Mouse (Mus musculus): ENCODE measurements around the gene Clec2g.
"Not testable (repeated sequence)": the region's sequence is repeated elsewhere in the genome, so short reads cannot be mapped to it uniquely, and the experiment has no call there.

The Clec2g gene

DNA sequence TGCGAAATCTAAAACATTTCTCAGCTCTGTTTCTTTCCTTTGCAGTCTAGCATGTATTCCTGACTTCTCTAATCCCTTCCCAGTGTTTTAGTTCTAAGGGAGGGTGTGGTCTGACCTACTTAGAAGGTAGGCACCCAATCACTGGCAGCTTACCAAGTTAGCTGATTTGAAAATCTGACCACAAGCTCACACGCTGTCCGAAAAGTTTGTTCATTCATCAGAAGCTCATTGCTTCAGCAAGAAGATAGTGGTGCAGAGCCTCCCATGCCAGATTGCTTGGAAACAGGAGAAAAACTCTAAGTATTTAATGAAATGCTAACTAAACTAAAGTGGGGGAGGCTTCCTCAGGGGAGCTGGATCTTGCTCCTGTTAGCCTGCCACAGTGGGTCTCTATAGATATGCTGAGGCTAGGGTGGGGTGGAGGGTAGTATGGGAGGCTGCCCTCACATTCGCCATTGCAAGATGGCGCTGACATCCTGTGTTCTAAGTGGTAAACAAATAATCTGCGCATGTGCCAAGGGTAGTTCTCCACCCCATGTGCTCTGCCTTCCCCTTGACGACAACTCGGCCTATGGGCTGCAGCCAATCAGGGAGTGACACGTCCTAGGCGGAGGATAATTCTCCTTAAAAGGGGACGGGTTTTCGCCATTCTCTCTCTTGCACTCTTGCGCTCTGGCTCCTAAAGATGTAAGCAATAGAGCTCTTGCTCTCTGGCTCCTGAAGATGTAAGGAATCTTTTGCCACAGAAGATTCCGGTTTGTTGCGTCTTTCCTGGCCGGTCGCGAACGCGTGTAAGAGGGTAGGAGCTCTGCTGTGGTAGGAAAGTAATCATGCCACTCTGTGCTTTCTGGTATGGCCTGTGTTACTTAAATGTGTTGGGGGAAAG, 36.6 kb downstream of the Clec2g start:
- in situ Hi-C loops (cut with MboI; ENCODE audit: unreplicated experiment in 2 of 2) = not testable (repeated sequence)

GRCm38 (mm10) chr6:128971394-128972039, 37.3 kb downstream of the Clec2g start:
- in situ Hi-C loops (cut with MboI; ENCODE audit: unreplicated experiment in 2 of 2) = no loop called here

DNA sequence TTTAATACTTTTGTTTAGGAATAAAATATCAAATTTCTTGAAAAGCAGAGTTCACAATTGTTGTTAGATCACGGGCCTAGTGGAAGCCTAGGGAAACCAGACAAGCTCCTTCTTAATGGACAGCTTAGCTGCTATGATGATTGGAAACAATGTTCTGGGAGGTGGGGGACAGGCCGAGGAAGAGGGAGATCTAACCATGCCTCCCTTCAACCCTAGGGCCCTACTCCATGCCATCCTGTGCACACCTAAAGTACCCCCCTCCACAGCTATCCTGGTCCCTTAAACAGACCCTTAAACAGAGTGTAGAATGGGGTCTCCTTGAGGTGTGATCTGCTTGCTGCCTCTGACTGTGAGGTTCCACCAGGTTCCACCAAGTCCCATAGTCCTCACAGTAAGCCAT, 38.0 kb downstream of the Clec2g start:
- in situ Hi-C loops (cut with MboI; ENCODE audit: unreplicated experiment in 2 of 2) = no loop called here

- in situ Hi-C loops (cut with MboI; ENCODE audit: unreplicated experiment in 2 of 2) = no loop called here
Measured at GRCm38 (mm10) chr6:128972687-128973438, 38.7 kb downstream of the Clec2g start.

GRCm38 (mm10) chr6:128973439-128973697, 39.2 kb downstream of the Clec2g start:
- in situ Hi-C loops (cut with MboI; ENCODE audit: unreplicated experiment in 2 of 2) = no loop called here

GRCm38 (mm10) chr6:128974850-128975249, 40.7 kb downstream of the Clec2g start:
- in situ Hi-C loops (cut with MboI; ENCODE audit: unreplicated experiment in 2 of 2) = not testable (repeated sequence)

DNA sequence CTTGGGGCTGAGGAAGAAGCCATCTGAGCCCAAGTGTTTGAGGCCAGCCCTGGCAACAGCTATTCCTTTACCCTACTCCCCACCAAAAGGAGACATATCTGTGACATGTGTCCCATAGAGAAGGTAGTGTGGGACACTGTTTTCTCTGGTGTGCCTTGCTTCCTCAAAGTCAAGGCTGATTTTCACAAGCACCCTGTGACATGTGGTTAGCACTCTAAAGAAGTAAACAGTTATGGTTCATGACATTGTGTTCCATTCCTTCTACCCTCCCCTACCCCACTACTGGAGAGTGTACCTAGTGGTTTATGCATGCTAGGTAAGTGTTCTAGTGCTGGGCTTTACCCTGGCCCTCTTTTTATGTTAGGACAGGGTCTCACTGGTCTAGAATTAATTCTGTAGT, 42.0 kb downstream of the Clec2g start:
- in situ Hi-C loops (cut with MboI; ENCODE audit: unreplicated experiment in 2 of 2) = no loop called here

DNA sequence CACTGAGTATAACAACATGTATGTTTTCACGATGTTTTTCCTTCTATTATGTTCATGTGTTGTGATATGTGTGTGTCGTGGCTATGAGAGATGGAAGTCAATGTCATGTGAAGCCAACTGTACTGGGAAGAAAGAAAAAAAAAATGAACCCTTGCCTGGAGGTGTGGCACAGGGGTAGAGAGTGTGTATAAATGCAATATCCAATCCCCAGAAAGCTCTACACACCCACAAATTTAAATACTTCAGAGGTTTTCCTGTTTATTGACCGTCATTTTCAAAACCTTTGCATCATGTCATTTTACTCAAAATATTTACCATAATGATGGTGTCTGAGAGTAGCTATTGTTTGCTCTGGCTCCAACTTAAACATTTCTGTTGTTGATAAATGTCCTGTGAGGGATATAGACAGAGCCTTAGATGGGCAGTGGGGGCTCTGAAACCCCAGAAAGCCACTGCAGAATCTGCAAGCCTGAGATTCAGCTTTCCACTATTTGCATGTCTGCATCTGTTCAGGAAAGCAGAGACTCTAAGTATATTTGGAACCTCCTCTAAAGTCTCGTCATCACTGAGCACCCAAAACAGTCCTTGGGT, 47.9 kb downstream of the Clec2g start:
- in situ Hi-C loops (cut with MboI; ENCODE audit: unreplicated experiment in 2 of 2) = not testable (repeated sequence)

- in situ Hi-C loops (cut with MboI; ENCODE audit: unreplicated experiment in 2 of 2) = no loop called here
Measured at GRCm38 (mm10) chr6:128992337-128992736, 58.2 kb downstream of the Clec2g start.

DNA sequence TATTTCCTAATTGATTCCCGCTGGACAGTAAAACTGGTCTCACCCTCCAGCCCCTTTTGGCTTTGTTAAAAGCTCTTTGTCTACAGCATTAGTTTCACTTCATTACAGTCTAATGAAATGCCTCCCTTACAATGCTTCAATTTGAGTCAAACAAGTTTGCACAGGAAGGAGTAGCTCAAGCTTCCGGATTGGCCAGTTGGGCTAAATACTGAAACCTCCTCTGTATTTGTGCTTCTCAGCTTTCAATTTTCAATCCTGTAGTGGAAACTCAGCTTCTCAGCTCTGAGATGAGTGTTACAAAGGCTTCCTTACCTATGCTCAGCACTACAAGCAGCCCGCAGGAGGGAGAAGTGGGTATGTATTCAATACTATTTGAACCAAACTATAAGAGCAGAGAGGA, 58.6 kb downstream of the Clec2g start:
- in situ Hi-C loops (cut with MboI; ENCODE audit: unreplicated experiment in 2 of 2) = no loop called here

GRCm38 (mm10) chr6:128993221-128993620, 59.0 kb downstream of the Clec2g start:
- in situ Hi-C loops (cut with MboI; ENCODE audit: unreplicated experiment in 2 of 2) = no loop called here

DNA sequence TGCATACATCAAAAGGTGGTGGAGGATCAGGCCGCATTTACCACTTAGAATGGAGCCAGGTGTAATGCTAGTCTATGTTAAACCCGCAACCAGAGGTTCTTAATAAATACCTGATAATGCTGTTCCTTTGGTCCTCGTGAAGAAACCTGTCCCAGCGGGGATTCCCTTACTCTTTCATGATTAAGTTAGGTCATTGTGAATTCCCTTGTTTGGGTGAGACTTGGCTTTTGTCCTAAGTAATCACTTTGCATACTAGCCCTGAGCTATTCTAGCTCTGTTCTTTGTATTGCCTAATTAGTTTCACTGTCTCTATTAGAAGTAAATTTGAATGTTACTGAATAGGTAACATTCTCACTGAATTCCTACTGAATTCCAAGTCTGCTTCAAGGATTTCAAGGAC, 60.2 kb downstream of the Clec2g start:
- in situ Hi-C loops (cut with MboI; ENCODE audit: unreplicated experiment in 2 of 2) = no loop called here

- in situ Hi-C loops (cut with MboI; ENCODE audit: unreplicated experiment in 2 of 2) = no loop called here
Measured at GRCm38 (mm10) chr6:128994742-128995141, 60.6 kb downstream of the Clec2g start.

DNA sequence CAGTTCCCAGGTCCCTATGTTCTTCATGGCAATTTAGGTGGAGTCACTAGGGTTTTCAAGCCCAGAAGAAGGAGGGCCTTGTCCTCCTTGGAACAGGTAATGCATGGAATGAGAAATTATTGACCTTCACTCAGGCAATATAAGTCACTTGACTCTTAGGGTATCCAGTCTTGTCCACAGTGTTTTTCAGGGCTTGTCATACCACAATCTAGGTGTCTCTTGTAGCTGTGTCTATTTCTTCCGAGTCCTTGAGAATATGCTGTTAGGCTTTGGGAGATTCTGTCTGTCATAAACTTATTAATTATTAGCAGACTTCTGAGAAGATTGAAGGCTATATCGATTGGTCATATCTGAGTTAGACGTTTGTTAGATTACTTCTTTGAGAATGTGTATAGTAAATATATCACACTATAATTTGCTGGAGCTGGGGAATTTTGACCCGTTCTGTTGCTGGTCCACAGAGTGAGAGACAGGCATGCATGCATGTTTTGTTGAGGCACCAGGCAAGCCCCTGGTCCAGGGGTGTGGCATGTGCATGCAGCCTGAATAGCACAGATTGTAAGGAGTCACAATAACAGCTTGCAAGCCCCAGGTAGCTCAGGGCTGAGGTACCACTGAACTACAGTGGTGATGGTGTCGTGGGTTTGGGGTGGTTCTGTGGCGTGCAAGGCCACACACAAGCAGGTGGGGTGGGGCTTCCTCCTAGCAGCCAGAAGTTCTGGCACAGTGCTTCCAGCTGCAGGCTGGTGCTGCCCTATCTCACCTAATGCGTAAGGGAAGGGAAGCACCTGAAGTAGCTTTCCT, 61.3 kb downstream of the Clec2g start:
- in situ Hi-C loops (cut with MboI; ENCODE audit: unreplicated experiment in 2 of 2) = no loop called here

DNA sequence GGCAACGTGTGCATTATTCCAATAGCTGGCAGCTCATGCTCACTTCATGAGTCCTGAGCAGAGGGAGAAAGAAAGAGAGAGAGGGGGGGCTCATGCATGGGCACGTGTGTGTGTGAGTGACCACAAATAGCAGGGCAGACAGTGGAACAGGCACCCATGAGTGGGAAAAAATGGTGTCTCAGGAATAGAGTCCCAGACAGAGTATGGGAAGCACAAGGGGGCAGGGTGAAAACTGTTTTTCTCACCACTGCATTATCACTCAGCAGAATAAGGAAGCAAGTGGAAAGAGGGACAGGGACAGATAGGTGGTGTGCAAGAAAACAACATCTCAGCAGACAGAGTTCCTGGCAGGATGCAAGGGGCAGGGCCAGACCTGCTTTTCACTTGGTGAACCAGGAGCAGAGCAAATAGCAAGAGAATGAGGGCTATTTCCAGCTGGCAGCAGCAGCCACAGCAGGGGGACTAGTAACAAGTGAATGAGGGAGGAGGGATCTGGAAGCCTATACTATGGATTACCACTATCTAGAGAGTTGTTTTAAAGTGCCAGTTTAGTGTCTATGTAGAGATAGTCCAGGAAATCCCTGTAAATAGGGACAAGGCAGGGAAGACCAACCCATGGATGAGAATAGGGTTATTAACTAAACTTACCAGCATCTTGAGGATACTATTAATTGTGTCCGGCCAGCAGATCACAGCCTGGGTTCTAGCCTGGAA, 62.0 kb downstream of the Clec2g start:
- in situ Hi-C loops (cut with MboI; ENCODE audit: unreplicated experiment in 2 of 2) = no loop called here

- in situ Hi-C loops (cut with MboI; ENCODE audit: unreplicated experiment in 2 of 2) = no loop called here
Measured at GRCm38 (mm10) chr6:128996768-128997442, 62.7 kb downstream of the Clec2g start.

GRCm38 (mm10) chr6:129001392-129001791, 67.2 kb downstream of the Clec2g start:
- in situ Hi-C loops (cut with MboI; ENCODE audit: unreplicated experiment in 2 of 2) = no loop called here

GRCm38 (mm10) chr6:129008552-129008951, 74.4 kb downstream of the Clec2g start:
- in situ Hi-C loops (cut with MboI; ENCODE audit: unreplicated experiment in 2 of 2) = no loop called here

GRCm38 (mm10) chr6:129009846-129010504, 75.8 kb downstream of the Clec2g start:
- in situ Hi-C loops (cut with MboI; ENCODE audit: unreplicated experiment in 2 of 2) = loop anchor here in 1 of 2 experiments (10.0 kb wide), 1 partner anchor 115 kb away; the partner anchor contains the start of gene BC035044
